Mouse (Mus musculus) MEL (cell line): Measurements from ENCODE around the gene Tmem151b.

Experiments used
- CTCF ChIP-seq, 3 experiments: IDR thresholded peaks in 2 of 3; conservative IDR thresholded peaks in 1 of 3; 2 replicates each; pipeline ENCODE4 v1.5.1; 2011 to 2012; ENCODE audit warnings: low read length in 3 of 3, low read depth in 2 of 3, mild to moderate bottlenecking in 2 of 3, improper control_type of control experiment in 1 of 3, inconsistent platforms in 1 of 3, mixed read lengths in 1 of 3, moderate library complexity in 1 of 3; ENCODE audit not compliant: control insufficient read depth in 1 of 3, insufficient read depth in 1 of 3, poor library complexity in 1 of 3, severe bottlenecking in 1 of 3
- E2F4 ChIP-seq: IDR thresholded peaks from 2 replicates; pipeline ENCODE4 v1.6.1; 2011; ENCODE audit warnings: low read depth, low read length, improper control_type of control experiment, borderline replicate concordance
- KAT2A ChIP-seq: conservative IDR thresholded peaks from 2 replicates; pipeline ENCODE4 v1.6.1; 2012; ENCODE audit warnings: low read depth, low read length, improper control_type of control experiment, inconsistent platforms
- MAFK ChIP-seq: IDR thresholded peaks from 2 replicates; pipeline ENCODE4 v1.6.1; 2011; ENCODE audit warnings: low read depth, mild to moderate bottlenecking, low read length, improper control_type of control experiment, borderline replicate concordance
- MAX ChIP-seq: IDR thresholded peaks from 2 replicates; pipeline ENCODE4 v1.6.1; 2011; ENCODE audit warnings: low read length, improper control_type of control experiment
- MEF2A ChIP-seq: IDR thresholded peaks from 2 replicates; pipeline ENCODE4 v1.6.1; 2014; ENCODE audit warnings: low read depth, mild to moderate bottlenecking, inconsistent platforms, low read length, improper control_type of control experiment; ENCODE audit not compliant: poor library complexity, insufficient replicate concordance, severe bottlenecking; ENCODE audit errors: extremely low read depth
- NRF1 ChIP-seq: IDR thresholded peaks from 2 replicates; pipeline ENCODE4 v1.6.1; 2014; ENCODE audit warnings: low read depth, mild to moderate bottlenecking, inconsistent platforms, low read length, improper control_type of control experiment, moderate library complexity; ENCODE audit not compliant: poor library complexity, insufficient read depth, severe bottlenecking

- TF ChIP-seq MEF2A (no peak), MAX (no peak), NRF1 (no peak), KAT2A (no peak), CTCF (IDR thresholded peaks at IDR 0.05 in 2 of 3, conservative IDR thresholded peaks at IDR 0.05 in 1 of 3; ENCODE audit: control insufficient read depth in 1 of 3, insufficient read depth in 1 of 3, low read depth in 2 of 3, low read length in 3 of 3, poor library complexity in 1 of 3, severe bottlenecking in 1 of 3) (no peak), MAFK (no peak), E2F4 (no peak)
These were observed 25.8 kb upstream of the Tmem151b start for GRCm38 (mm10) chr17:45575123-45575897.
